Mouse (Mus musculus) embryo, embryonic 11.5 days (tissue): ENCODE measurements around the gene Smim20.

Source experiments
- DNase-seq: peaks from one replicate; pipeline ENCODE4 v3.0.0-alpha.2; 2012; ENCODE audit warnings: low read depth, low spot score

The Smim20 gene

GRCm38 (mm10) chr5:53306864-53307263 lies 40.0 kb downstream of the Smim20 start:
- DNase-seq, result no peak

- DNase-seq, result no peak
Measured at GRCm38 (mm10) chr5:53307437-53307836, 40.6 kb downstream of the Smim20 start.

GRCm38 (mm10) chr5:53314404-53315167 lies 47.7 kb downstream of the Smim20 start:
- DNase-seq, result no peak

GRCm38 (mm10) chr5:53315829-53316228 lies 48.9 kb downstream of the Smim20 start:
- no peak for DNase-seq

- no peak for DNase-seq
Measured at GRCm38 (mm10) chr5:53317396-53317795, 50.5 kb downstream of the Smim20 start.

GRCm38 (mm10) chr5:53317885-53318466 lies 51.1 kb downstream of the Smim20 start:
- no peak for DNase-seq

- no peak for DNase-seq
Measured at GRCm38 (mm10) chr5:53320331-53320730, 53.4 kb downstream of the Smim20 start.

- no peak for DNase-seq
Measured at GRCm38 (mm10) chr5:53321901-53322300, 55.0 kb downstream of the Smim20 start.

- no peak for DNase-seq
Measured at GRCm38 (mm10) chr5:53322471-53322870, 55.6 kb downstream of the Smim20 start.

- no peak for DNase-seq
Measured at GRCm38 (mm10) chr5:53323121-53323520, 56.2 kb downstream of the Smim20 start.

GRCm38 (mm10) chr5:53324256-53324655 lies 57.4 kb downstream of the Smim20 start:
- no peak for DNase-seq

- no peak for DNase-seq
Measured at GRCm38 (mm10) chr5:53324791-53325190, 57.9 kb downstream of the Smim20 start.

GRCm38 (mm10) chr5:53326023-53326422 lies 59.1 kb downstream of the Smim20 start:
- peak; percentile 53 for DNase-seq

- DNase-seq, result no peak
Measured at GRCm38 (mm10) chr5:53326491-53326890, 59.6 kb downstream of the Smim20 start.
